Mouse (Mus musculus) hindbrain, embryonic 14.5 days (tissue): ENCODE measurements around the gene Morc1. TPM values are rescaled to one million over a fixed set of nuclear protein-coding genes. Genes with fewer than 3 reads are reported as not detected.

Experiments used
- ATAC-seq: fragments of 200-750 bp; cut with Nextera tagmentation; 2 replicates; pipeline ENCODE4 v1.8.0; 2017; ENCODE audit warnings: moderate number of reproducible peaks, mild to moderate bottlenecking, moderate TSS enrichment, moderate library complexity; ENCODE audit not compliant: low FRiP score
- DNase-seq: peaks from one replicate; pipeline ENCODE4 v3.0.0-alpha.2; 2015; ENCODE audit warnings: low spot score
- H3K27ac ChIP-seq: fragments of 300-500 bp; sonication (generic); 2 replicates; pipeline ENCODE4 v1.5.1; 2014; ENCODE audit warnings: mild to moderate bottlenecking, moderate library complexity
- H3K27me3 ChIP-seq: fragments of 300-500 bp; sonication (generic); 2 replicates; pipeline ENCODE4 v1.6.1; 2014; ENCODE audit warnings: mild to moderate bottlenecking, low read length, mixed read lengths; ENCODE audit not compliant: control insufficient read depth, insufficient read depth
- H3K36me3 ChIP-seq: fragments of 300-500 bp; sonication (generic); replicated peaks from 2 replicates; pipeline ENCODE4 v1.6.1; 2014; ENCODE audit not compliant: control insufficient read depth, insufficient read depth
- H3K4me1 ChIP-seq: fragments of 300-500 bp; sonication (generic); replicated peaks from 2 replicates; pipeline ENCODE4 v1.6.1; 2014; ENCODE audit warnings: antibody characterized with exemption, low read length, mixed read lengths; ENCODE audit not compliant: control insufficient read depth, insufficient read depth
- H3K4me2 ChIP-seq: fragments of 300-500 bp; sonication (generic); replicated peaks from 2 replicates; pipeline ENCODE4 v1.6.1; 2014; ENCODE audit warnings: mild to moderate bottlenecking, moderate library complexity
- H3K4me3 ChIP-seq: fragments of 300-500 bp; sonication (generic); replicated peaks from 2 replicates; pipeline ENCODE4 v1.5.1; 2014; ENCODE audit warnings: mild to moderate bottlenecking, low read length
- H3K9ac ChIP-seq: fragments of 300-500 bp; sonication (generic); 2 replicates; pipeline ENCODE4 v1.6.1; 2014
- H3K9me3 ChIP-seq: fragments of 300-500 bp; sonication (generic); 2 replicates; pipeline ENCODE4 v1.6.1; 2016; ENCODE audit warnings: low read length; ENCODE audit not compliant: control insufficient read depth
- WGBS: fragments of 180-500 bp; shearing (Covaris S2); extraction: QIAGEN DNeasy Blood & Tissue Kit; methylation state at CpG from one replicate; pipeline ENCODE4 v1.1.7; 2014; 5-methylcytosine and 5-hydroxymethylcytosine counted together
- polyA plus RNA-seq: library from polyadenylated mRNA; unstranded; fragments of >200 nt; fragmentation: Nextera tagmentation; extraction: Ambion mirVana; gene quantifications from 2 replicates; pipeline ENCODE4 v1.2.1, GENCODE M21; 2014

Morc1 gene
- polyA plus RNA-seq, 1 experiment from 2014 or later = 0.15 TPM

DNA sequence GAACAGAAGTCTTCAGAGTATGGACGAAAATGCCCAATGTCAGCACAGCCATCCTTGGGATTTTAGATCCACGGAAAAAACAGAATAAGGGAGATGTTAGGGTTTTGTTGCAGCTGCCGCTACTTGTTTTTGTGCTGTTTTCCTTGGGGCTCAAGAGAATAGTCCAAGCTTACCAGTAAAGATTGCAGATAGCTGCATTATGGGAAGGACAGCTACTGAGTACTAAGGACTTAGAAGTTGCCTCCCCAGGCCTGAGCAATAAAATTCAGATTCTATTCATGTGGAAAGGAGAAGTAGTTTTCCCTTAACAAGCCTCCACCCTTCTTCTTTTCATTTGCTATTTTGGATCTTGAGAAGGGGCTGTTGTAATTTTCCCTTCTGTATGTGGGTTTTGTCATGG lies 177.2 kb downstream of the Morc1 start:
- no peaks in the 10 kb centered on the region for H3K4me1 ChIP-seq
- H3K4me3 ChIP-seq = no peak overlapping the region
- WGBS = 88% methylated on average over 3 of the region's 3 CpGs
- H3K36me3 ChIP-seq = no peaks in the 10 kb centered on the region
- DNase-seq = no peak
- no peak overlapping the region for H3K4me2 ChIP-seq
- ATAC-seq = no peak
- no peaks in the 10 kb centered on the region for H3K9me3 ChIP-seq
- H3K9ac ChIP-seq = no peak overlapping the region
- H3K27ac ChIP-seq = no peak overlapping the region
- H3K27me3 ChIP-seq = no peaks in the 10 kb centered on the region

DNA sequence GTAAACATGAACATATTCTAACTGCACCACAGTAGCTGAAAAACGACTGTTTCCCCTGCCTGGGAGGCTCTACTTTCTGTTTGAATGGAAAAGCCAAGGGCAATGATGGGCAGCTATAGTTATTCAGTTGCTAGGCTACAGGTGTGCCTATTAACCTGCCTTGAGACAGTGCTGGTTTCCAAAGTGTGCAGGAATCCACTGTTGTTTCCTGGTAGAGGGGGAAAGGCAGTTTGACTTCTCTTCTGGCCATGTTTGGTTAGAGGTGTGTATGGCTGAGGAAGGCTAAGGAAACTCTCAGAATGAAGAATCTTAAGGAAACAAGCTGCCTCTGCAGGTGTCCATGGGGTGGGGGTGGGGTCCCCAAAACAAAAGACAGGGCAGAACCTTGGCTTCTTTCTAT lies 179.8 kb downstream of the Morc1 start:
- Histone ChIP-seq H3K9ac (no peak overlapping the region), H3K27ac (no peak overlapping the region), H3K4me3 (no peak overlapping the region), H3K9me3 (no peaks in the 10 kb centered on the region), H3K4me2 (no peak overlapping the region), H3K27me3 (no peaks in the 10 kb centered on the region), H3K4me1 (no peaks in the 10 kb centered on the region), H3K36me3 (no peaks in the 10 kb centered on the region)
- ATAC-seq (no peak), DNase-seq (no peak)
- WGBS = 75% methylated on average over 1 of the region's 1 CpGs

DNA sequence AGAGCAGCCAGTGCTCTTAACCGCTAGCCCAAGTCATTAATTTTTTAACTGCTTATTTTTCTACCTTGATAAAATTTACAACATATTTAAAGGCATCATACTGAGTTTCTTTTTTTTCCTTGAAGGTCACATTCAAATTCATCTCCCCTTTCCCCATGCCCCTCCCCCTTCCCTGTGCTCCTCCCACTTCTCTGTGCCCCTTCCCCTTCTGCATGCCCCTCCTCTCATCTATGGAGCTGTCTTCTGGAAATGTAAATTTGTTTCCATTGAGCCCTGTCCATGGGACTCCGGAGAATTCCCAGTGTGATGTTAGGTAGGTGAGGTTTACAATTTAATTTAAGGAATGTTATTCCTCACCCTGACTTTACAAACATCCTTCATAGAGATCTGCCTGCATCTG lies 180.4 kb downstream of the Morc1 start:
- WGBS = 94% methylated on average over 2 of the region's 2 CpGs
- no peak for ATAC-seq
- DNase-seq = no peak
- H3K27me3 ChIP-seq = no peaks in the 10 kb centered on the region
- H3K4me1 ChIP-seq = no peaks in the 10 kb centered on the region
- no peaks in the 10 kb centered on the region for H3K36me3 ChIP-seq
- H3K9ac ChIP-seq = no peak overlapping the region
- H3K4me2 ChIP-seq = no peak overlapping the region
- H3K4me3 ChIP-seq = no peak overlapping the region
- no peaks in the 10 kb centered on the region for H3K9me3 ChIP-seq
- H3K27ac ChIP-seq = no peak overlapping the region

DNA sequence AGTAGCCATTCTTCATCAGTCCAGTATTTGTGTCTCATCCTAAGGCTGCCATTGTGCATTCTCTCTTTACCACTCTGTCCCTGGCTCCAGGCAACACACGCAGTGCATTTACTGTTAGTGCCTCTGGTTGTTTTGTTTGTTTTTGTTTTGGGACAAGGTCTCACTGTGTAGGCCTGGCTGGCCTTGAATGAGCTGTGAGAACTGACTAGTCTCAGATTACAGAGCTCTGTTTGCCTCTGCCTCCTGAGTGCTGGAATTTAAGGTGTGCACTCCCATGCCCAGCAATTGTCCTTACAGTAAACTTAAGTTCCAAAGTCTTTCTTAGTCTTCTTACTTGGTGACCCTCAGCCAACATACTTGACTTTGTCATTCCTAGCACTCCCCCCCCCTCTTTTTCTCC lies 182.7 kb downstream of the Morc1 start:
- no peaks in the 10 kb centered on the region for H3K36me3 ChIP-seq
- H3K27me3 ChIP-seq = no peaks in the 10 kb centered on the region
- whole genome bisulfite sequencing = 51% methylated on average over 1 of the region's 1 CpGs
- H3K9ac ChIP-seq = no peak overlapping the region
- no peak overlapping the region for H3K27ac ChIP-seq
- no peaks in the 10 kb centered on the region for H3K9me3 ChIP-seq
- ATAC-seq (no peak), DNase-seq (no peak)
- H3K4me2 ChIP-seq = no peak overlapping the region
- no peak overlapping the region for H3K4me3 ChIP-seq
- no peaks in the 10 kb centered on the region for H3K4me1 ChIP-seq

DNA sequence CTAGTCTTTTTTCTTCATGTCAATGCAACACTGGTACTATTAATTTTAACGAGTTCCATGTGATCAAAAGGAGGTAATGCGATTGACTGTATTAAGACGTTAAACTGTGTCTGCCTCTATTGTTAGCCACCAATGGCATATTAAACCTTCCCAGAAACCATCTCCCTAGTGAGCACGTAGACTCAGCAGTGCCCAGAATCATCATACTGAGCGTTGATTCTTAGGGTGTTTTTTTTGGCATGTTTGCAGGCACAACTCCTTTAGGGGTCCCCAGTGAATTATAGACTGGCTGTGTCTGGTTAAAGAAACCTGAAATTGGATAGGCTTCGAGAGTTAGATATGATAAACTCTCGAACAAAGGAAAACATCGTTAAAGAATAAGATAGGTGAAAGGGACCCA lies 189.5 kb downstream of the Morc1 start:
- DNase-seq = no peak
- Histone ChIP-seq H3K27ac (no peak overlapping the region), H3K9me3 (no peaks in the 10 kb centered on the region), H3K9ac (no peak overlapping the region), H3K36me3 (no peaks in the 10 kb centered on the region), H3K4me3 (no peak overlapping the region), H3K4me2 (no peak overlapping the region), H3K4me1 (no peaks in the 10 kb centered on the region), H3K27me3 (no peaks in the 10 kb centered on the region)
- ATAC-seq = no peak
- 58% methylated on average over 8 of the region's 8 CpGs for WGBS

DNA sequence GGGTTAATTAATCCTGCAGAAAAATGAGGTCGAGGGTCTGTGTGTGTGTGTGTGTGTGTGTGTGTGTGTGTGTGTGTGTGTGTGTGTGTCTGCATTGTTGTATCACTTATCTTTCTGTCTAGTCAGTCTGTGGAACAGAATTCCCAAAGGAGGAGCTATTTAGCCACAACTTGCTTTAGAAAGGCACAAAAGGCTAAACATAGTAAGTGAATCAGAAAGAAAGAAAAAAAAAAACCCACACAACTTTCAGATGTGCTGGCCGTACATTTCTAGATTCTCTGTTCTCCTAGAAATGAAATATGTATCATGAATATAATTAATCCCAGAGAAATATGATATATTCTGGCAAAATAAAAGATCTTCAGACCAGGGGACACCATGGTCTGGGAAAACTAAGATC lies 190.0 kb downstream of the Morc1 start:
- H3K27me3 ChIP-seq = no peaks in the 10 kb centered on the region
- no peak for DNase-seq
- no peaks in the 10 kb centered on the region for H3K9me3 ChIP-seq
- no peak overlapping the region for H3K9ac ChIP-seq
- H3K4me2 ChIP-seq = no peak overlapping the region
- WGBS = 32% methylated on average over 2 of the region's 2 CpGs
- H3K4me1 ChIP-seq = no peaks in the 10 kb centered on the region
- ATAC-seq = no peak
- no peak overlapping the region for H3K4me3 ChIP-seq
- H3K36me3 ChIP-seq = no peaks in the 10 kb centered on the region
- H3K27ac ChIP-seq = no peak overlapping the region

DNA sequence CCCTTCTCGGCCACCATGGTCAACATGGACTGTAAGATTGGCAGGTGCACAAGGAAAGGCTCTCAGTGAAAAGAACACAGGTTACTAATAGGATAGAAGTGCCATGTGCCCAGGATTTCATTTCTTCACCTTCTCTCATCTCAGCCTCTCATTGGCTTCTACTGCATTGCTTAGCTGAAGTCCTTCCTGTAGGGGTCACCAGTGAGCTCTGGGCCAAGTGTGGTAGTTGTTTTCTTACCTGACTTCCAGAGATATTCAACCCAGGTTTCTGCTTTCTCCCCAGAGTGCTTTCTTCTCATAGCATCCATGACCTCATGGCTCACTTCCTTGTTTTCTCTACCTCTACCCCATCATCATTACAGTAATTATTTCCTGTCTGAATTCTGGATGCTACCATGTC lies 192.4 kb downstream of the Morc1 start:
- H3K9ac ChIP-seq = no peak overlapping the region
- ATAC-seq (no peak), DNase-seq (no peak)
- H3K4me2 ChIP-seq = no peak overlapping the region
- no peak overlapping the region for H3K4me3 ChIP-seq
- H3K27ac ChIP-seq = no peak overlapping the region
- H3K36me3 ChIP-seq = no peaks in the 10 kb centered on the region
- H3K9me3 ChIP-seq = no peaks in the 10 kb centered on the region
- WGBS = 90% methylated on average over 1 of the region's 1 CpGs
- no peaks in the 10 kb centered on the region for H3K27me3 ChIP-seq
- H3K4me1 ChIP-seq = no peaks in the 10 kb centered on the region

DNA sequence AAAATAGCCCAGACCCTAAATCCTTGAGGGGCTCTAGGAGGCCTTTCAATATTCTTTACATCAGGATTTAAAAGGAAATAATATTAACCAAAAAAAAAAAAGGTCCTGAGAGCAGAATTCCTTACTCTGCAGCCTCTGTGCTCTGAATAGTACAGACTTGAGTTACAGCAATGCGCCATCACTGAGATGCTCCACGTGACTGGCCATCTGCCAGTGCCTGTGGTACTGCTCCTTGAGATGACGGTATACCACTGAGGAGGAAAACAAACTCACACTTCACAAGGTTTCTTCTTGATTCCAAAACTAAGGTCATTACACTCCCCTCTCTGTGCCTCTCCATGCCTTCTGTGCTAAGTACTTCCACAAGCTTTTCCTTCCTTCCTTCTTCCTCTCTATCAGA lies 195.1 kb downstream of the Morc1 start:
- Histone ChIP-seq H3K27ac (no peak overlapping the region), H3K27me3 (no peaks in the 10 kb centered on the region), H3K4me3 (no peak overlapping the region), H3K4me2 (no peak overlapping the region), H3K36me3 (no peaks in the 10 kb centered on the region), H3K9ac (no peak overlapping the region), H3K9me3 (no peaks in the 10 kb centered on the region), H3K4me1 (peaks cover 7% of the 10 kb centered on the region; the same call in 1 of the 2 replicates)
- ATAC-seq = no peak
- WGBS = 78% methylated on average over 3 of the region's 3 CpGs
- no peak for DNase-seq

DNA sequence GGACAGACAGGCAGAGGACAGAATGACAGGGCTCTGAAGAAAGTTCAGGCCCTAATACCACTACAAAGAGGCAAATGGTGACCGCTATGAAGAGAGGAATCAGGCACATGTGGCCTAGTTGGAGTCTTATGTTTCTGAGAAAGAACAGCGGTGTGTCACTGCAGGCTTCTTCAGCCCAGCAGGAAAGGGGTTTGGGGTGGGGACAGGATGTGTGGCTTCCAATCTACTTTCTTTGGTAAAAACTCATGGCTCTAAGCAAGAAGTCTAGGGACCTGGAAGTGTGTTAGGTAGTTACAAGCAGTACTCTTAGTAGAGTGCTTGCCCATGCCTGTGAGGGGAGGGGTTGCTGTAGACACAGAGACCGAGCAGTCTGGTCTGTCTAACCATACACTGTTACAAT lies 196.3 kb downstream of the Morc1 start:
- ATAC-seq = no peak
- Histone ChIP-seq H3K27me3 (no peaks in the 10 kb centered on the region), H3K9me3 (no peaks in the 10 kb centered on the region), H3K27ac (no peak overlapping the region), H3K4me2 (no peak overlapping the region), H3K9ac (no peak overlapping the region), H3K4me3 (no peak overlapping the region), H3K36me3 (no peaks in the 10 kb centered on the region), H3K4me1 (peaks cover 7% of the 10 kb centered on the region; the same call in 1 of the 2 replicates)
- DNase-seq = no peak
- 90% methylated on average over 3 of the region's 3 CpGs for WGBS

DNA sequence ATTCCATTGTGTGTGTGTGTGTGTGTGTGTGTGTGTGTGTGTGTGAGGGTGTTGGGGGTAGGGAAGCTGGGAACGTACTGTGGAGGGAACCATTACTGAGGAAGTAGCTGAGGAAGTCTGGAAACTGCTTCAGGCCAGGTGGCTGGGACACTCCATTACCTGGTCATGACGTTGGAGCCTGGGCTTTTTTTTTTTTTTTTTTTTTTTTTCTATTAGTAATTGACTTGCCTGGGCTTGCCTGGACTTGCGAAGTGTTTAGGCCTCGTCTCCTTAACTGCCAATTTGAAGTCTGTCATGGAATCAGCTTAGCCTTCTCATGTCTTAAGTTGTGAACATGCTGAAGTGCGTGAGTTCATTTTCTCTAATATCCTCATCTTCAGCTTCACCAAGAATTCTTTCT lies 198.7 kb downstream of the Morc1 start:
- WGBS = 75% methylated on average over 5 of the region's 5 CpGs
- H3K36me3 ChIP-seq = no peaks in the 10 kb centered on the region
- no peaks in the 10 kb centered on the region for H3K9me3 ChIP-seq
- DNase-seq (no peak), ATAC-seq (no peak)
- H3K9ac ChIP-seq = no peak overlapping the region
- H3K4me2 ChIP-seq = no peak overlapping the region
- H3K4me1 ChIP-seq = peaks cover 7% of the 10 kb centered on the region; the same call in 1 of the 2 replicates
- H3K27me3 ChIP-seq = no peaks in the 10 kb centered on the region
- H3K4me3 ChIP-seq = no peak overlapping the region
- H3K27ac ChIP-seq = no peak overlapping the region
